In genomic region chr7:101107968-101108652, GRCm38 (mm10) we compare ENCODE assay signal across 8 mouse cellular contexts. TPM values are rescaled to one million over a fixed set of nuclear protein-coding genes. Genes with fewer than 3 reads are reported as not detected.
DNase-seq lines count a peak whose midpoint lies in the region; ATAC-seq and TF ChIP-seq lines count a peak whose summit lies in the region.

No protein-coding gene starts in this region.

- no peaks in the 10 kb centered on the region for H3K27me3 ChIP-seq in Patski
- H3K27me3 ChIP-seq in hindbrain, embryonic 14.5 days (ENCODE audit: control insufficient read depth, insufficient read depth, low read length): no peaks in the 10 kb centered on the region

- peaks cover 17% of the 10 kb centered on the region for H3K4me1 ChIP-seq in hindbrain, embryonic 14.5 days (replicated peaks; ENCODE audit: control insufficient read depth, insufficient read depth, low read length)

- peak overlapping the region; percentile 100 for H3K27ac ChIP-seq in hindbrain, embryonic 14.5 days

- 1% methylated on average over 58 of the region's 75 CpGs for WGBS in hindbrain, embryonic 14.5 days

- peak; percentile 100 for TF ChIP-seq CTCF in Patski (IDR thresholded peaks at IDR 0.05)

- H3K4me3 ChIP-seq in hindbrain, embryonic 14.5 days (replicated peaks; ENCODE audit: low read length): peak overlapping the region; percentile 80

- no peaks in the 10 kb centered on the region for H3K9me3 ChIP-seq in hindbrain, embryonic 14.5 days (ENCODE audit: control insufficient read depth, low read length)

- H3K9ac ChIP-seq in hindbrain, embryonic 14.5 days: peak overlapping the region; percentile 95

- ATAC-seq in Patski: peak; percentile 88
- ATAC-seq in hindbrain, embryonic 14.5 days (ENCODE audit: low FRiP score): peak; percentile 96

- in situ Hi-C loops in Patski (cut with MboI; ENCODE audit: low pct_unique_long_range_greater_than_20kb): loop anchor here (5.0 kb wide), 1 partner anchor 41 kb away; no protein-coding TSS in a partner anchor

- peaks cover 12% of the 10 kb centered on the region for H3K36me3 ChIP-seq in hindbrain, embryonic 14.5 days (replicated peaks; ENCODE audit: control insufficient read depth, insufficient read depth)

- POLR2A ChIA-PET in Patski (lab: Charles Lee): interaction anchor here (1.1 kb wide), 1 partner anchor 54 kb away, joined by 3 read pairs; no protein-coding TSS in a partner anchor

- H3K4me2 ChIP-seq in hindbrain, embryonic 14.5 days (replicated peaks): peak overlapping the region; percentile 70

- CTCF ChIA-PET in Patski (lab: Charles Lee): interaction anchor here (0.7 to 1.2 kb wide), 3 partner anchors 18 to 129 kb away, joined by 3 to 5 read pairs (median 3); no protein-coding TSS in a partner anchor

- DNase-seq in Patski (ENCODE audit: low read depth, low spot score): peak; percentile 68
- peak; percentile 98 to 99 for DNase-seq in cerebellum, postnatal 14 days
- DNase-seq in frontal cortex, postnatal 14 days (ENCODE audit: low spot score in 2 of 2): peak; percentile 96 to 99
- DNase-seq in hindbrain, embryonic 14.5 days (ENCODE audit: low spot score): peak; percentile 97
- peak; percentile 99 for DNase-seq in layer of hippocampus, postnatal 36 days
- DNase-seq in lung, postnatal 36 days: peak; percentile 97
- peak; percentile 100 for DNase-seq in retina, postnatal 1 day
- peak; percentile 95 to 97 for DNase-seq in urinary bladder, adult 18-20 months (ENCODE audit: low spot score in 2 of 2)

RNA-seq across cellular contexts. Expression of gene Fchsd2, which starts 15.4 kb away (rescaled TPM):
- 14.0 TPM for polyA plus RNA-seq in Patski (2021)
- 48.2 and 51.5 TPM in 2 replicates for polyA plus RNA-seq in hindbrain, embryonic 14.5 days (2014; fragmentation: Nextera tagmentation; extraction: Ambion mirVana)
- total RNA-seq in layer of hippocampus, postnatal 36 days (2021): 10 to 100 TPM; 39.2 to 40.5 TPM

Comparison
In these comparisons a context has a peak if more than half of its experiments do, and no peak if none do; other contexts are left out.
1. Peak in every context shown above with its lines: DNase-seq, ATAC-seq, H3K4me3 ChIP-seq and H3K27ac ChIP-seq.